Mouse (Mus musculus): ENCODE data around the gene Bad. TPM values are rescaled to one million over a fixed set of nuclear protein-coding genes. Genes with fewer than 3 reads are reported as not detected.

Bad gene
- polyA plus RNA-seq, 1 experiment from 2014 or later, result 61.7 TPM

DNA sequence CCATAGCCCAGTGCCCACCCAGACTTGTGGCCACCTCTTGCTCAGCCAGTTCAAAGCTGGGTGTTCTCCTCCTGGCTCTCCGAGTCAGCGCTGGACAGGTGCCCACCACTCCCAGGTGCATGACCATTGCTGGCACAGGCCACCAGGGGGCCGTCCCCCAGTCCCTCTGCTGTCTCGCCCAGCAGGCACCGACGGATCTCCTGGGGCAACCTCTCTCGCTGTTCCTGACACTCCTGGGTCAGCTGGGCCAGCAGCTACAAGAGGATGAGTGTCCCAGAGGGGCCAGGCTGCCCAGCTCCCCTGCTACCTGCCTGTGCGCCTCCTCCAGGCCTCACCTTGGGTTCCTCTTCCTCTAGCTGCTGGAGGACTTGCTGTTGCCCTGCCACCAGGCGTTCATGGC, 12.4 kb downstream of the Bad start:
- H3K9ac ChIP-seq (ENCODE audit: low read depth, low read length), result no peak overlapping the region
- H3K27me3 ChIP-seq (ENCODE audit: control insufficient read depth, insufficient read depth, low read length), result no peaks in the 10 kb centered on the region; the same call in 1 of the 2 replicates
- 54% methylated on average over 9 of the region's 9 CpGs for whole genome bisulfite sequencing
- H3K4me1 ChIP-seq (replicated peaks; ENCODE audit: control insufficient read depth, insufficient read depth, low read length), result peaks cover 12% of the 10 kb centered on the region; the same call in 1 of the 2 replicates
- H3K9me3 ChIP-seq (ENCODE audit: control insufficient read depth, low read length), result no peaks in the 10 kb centered on the region
- 0 out of 2 replicates have a peak, but pooled peaks cover 2% of the 10 kb centered on the region for H3K36me3 ChIP-seq (ENCODE audit: control insufficient read depth, insufficient read depth, low read length)
- no peak overlapping the region for H3K4me3 ChIP-seq (ENCODE audit: low read depth, low read length)
- H3K4me2 ChIP-seq (replicated peaks; ENCODE audit: low read depth, low read length), result no peak overlapping the region
- no peak for ATAC-seq (ENCODE audit: low FRiP score)
- H3K27ac ChIP-seq (ENCODE audit: low read depth, low read length), result no peak overlapping the region
- DNase-seq (ENCODE audit: low spot score), result no peak

DNA sequence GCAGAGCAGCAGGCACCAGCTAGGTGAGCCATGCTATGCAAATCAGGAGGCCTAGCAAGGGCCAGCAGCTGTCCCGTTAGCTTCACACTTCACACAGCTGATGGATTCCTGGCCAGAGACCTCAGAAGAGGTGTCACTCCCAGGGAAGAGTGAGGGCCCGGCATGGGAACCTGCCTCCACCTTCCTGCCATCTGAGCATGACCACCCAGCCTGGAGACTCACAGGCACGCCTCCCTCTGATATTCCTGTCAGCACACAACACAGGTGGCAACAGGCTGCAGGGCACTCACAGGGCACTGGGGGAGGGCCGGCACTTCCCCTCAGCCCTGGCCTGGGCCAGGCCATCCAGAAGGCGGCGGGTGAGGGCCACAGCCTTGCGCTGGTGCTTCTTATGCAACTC, 13.8 kb downstream of the Bad start:
- Histone ChIP-seq H3K4me3 (ENCODE audit: low read depth, low read length) (no peak overlapping the region), H3K9me3 (ENCODE audit: control insufficient read depth, low read length) (no peaks in the 10 kb centered on the region), H3K4me2 (replicated peaks; ENCODE audit: low read depth, low read length) (no peak overlapping the region), H3K4me1 (replicated peaks; ENCODE audit: control insufficient read depth, insufficient read depth, low read length) (0 out of 2 replicates have a peak, but pooled peaks cover 6% of the 10 kb centered on the region), H3K27ac (ENCODE audit: low read depth, low read length) (no peak overlapping the region), H3K36me3 (ENCODE audit: control insufficient read depth, insufficient read depth, low read length) (0 out of 2 replicates have a peak, but pooled peaks cover 2% of the 10 kb centered on the region), H3K27me3 (ENCODE audit: control insufficient read depth, insufficient read depth, low read length) (no peaks in the 10 kb centered on the region; the same call in 1 of the 2 replicates), H3K9ac (ENCODE audit: low read depth, low read length) (no peak overlapping the region)
- no peak for DNase-seq (ENCODE audit: low spot score)
- ATAC-seq (ENCODE audit: low FRiP score), result no peak
- WGBS, result 83% methylated on average over 7 of the region's 7 CpGs

DNA sequence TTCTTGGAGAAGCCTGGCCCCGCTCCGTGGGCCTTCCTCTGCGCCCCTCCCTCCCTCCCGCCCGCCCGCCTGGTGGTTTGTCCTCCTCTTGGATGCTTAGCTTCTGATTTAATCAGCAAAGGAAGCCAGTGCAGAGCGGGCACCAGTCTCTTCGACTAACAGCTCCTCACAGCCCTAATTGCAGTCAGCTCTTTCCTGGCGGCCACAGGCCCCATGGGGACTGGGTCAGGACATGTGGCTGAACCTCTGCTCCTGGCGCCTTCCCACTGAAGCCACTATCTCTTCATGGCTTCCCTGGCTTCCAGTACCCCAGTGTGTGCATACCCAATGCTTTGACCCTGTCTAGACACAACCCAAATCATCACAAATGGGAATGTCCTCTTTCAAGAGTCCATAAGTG, 14.8 kb downstream of the Bad start:
- ATAC-seq (ENCODE audit: low FRiP score), result no peak
- 0 out of 2 replicates have a peak, but pooled peaks cover 2% of the 10 kb centered on the region for H3K36me3 ChIP-seq (ENCODE audit: control insufficient read depth, insufficient read depth, low read length)

DNA sequence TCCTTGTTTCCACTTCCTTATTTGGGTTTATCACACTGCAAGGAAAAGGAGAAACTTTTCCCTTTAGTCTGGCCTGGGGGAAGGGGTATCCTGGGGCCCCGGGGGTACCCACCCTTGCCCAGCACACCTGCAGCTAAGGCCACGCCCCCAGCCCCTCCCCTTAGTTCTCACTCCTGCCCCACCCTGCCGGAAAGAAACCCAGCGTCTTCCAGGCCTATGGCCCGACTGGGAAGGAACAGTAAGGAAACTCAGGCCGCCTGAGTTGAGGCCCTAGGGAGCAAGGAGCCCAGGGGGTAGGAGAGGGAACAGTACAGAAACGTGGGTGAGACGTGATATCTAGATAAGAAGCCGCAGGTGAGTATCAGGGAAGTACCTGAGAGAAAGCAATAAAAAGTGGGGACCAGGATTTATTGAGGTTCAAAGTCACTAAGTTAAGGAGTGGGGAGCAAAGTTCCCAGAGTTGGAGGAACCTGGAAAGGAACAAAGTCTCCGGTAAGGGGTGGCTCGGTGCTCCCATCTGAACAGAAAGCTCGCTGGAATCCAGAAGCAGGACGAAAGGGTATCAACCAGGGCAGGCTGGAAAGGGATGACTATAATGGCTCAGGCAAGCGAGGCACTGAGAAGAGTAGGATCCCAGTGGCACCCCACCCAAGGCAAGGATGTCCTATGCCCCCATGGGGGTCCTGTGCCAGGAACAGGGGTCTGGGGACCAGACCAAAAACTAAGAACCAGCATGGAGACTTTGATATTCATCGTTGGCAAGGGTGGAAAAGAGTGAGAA, 27.0 kb downstream of the Bad start:
- ATAC-seq (ENCODE audit: low FRiP score), result no peak
- H3K4me3 ChIP-seq (ENCODE audit: low read depth, low read length), result peak overlapping the region; percentile 38; the same call in 1 of the 2 replicates
- H3K36me3 ChIP-seq (ENCODE audit: control insufficient read depth, insufficient read depth, low read length), result no peaks in the 10 kb centered on the region
- WGBS, result 10% methylated on average over 15 of the region's 15 CpGs
- peaks cover 8% of the 10 kb centered on the region for H3K27me3 ChIP-seq (ENCODE audit: control insufficient read depth, insufficient read depth, low read length)
- peak overlapping the region; percentile 54 for H3K4me2 ChIP-seq (replicated peaks; ENCODE audit: low read depth, low read length)
- H3K27ac ChIP-seq (ENCODE audit: low read depth, low read length), result no peak overlapping the region
- H3K4me1 ChIP-seq (replicated peaks; ENCODE audit: control insufficient read depth, insufficient read depth, low read length), result peaks cover 5% of the 10 kb centered on the region
- no peak overlapping the region for H3K9ac ChIP-seq (ENCODE audit: low read depth, low read length)
- DNase-seq (ENCODE audit: low spot score), result no peak
- H3K9me3 ChIP-seq (ENCODE audit: control insufficient read depth, low read length), result no peaks in the 10 kb centered on the region

More for the DNA sequence above, 14.8 kb downstream of the Bad start:
- 0 out of 2 replicates have a peak, but pooled peaks cover 6% of the 10 kb centered on the region for H3K4me1 ChIP-seq (replicated peaks; ENCODE audit: control insufficient read depth, insufficient read depth, low read length)
- H3K9me3 ChIP-seq (ENCODE audit: control insufficient read depth, low read length), result no peaks in the 10 kb centered on the region
- H3K4me3 ChIP-seq (ENCODE audit: low read depth, low read length), result no peak overlapping the region
- no peak overlapping the region for H3K4me2 ChIP-seq (replicated peaks; ENCODE audit: low read depth, low read length)
- no peak overlapping the region for H3K27ac ChIP-seq (ENCODE audit: low read depth, low read length)
- no peak for DNase-seq (ENCODE audit: low spot score)
- 69% methylated on average over 10 of the region's 10 CpGs for WGBS
- H3K9ac ChIP-seq (ENCODE audit: low read depth, low read length), result no peak overlapping the region
- H3K27me3 ChIP-seq (ENCODE audit: control insufficient read depth, insufficient read depth, low read length), result no peaks in the 10 kb centered on the region; the same call in 1 of the 2 replicates

DNA sequence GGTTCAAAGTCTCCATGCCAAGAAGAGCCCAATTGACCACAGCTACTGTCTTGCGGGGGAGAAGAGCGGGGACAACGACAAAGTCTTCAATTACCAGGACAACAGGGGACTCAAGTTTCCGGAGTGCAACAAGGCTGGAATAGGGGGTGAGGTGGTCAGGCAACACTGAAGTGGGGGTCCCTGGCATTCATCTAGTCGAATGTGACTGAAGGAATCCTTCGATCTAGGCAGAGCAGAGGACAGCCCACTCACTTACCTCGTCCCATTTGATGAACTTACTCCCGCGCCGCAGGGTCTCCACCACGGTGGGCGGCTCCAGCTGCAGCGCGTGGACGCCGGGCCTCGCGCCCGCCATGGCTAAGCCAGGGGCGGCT, 27.6 kb downstream of the Bad start:
- Histone ChIP-seq H3K36me3 (ENCODE audit: control insufficient read depth, insufficient read depth, low read length) (no peaks in the 10 kb centered on the region), H3K9me3 (ENCODE audit: control insufficient read depth, low read length) (no peaks in the 10 kb centered on the region), H3K4me2 (replicated peaks; ENCODE audit: low read depth, low read length) (peak overlapping the region; percentile 54), H3K4me3 (ENCODE audit: low read depth, low read length) (peak overlapping the region; percentile 38), H3K4me1 (replicated peaks; ENCODE audit: control insufficient read depth, insufficient read depth, low read length) (peaks cover 5% of the 10 kb centered on the region), H3K9ac (ENCODE audit: low read depth, low read length) (peak overlapping the region; percentile 61; the same call in 1 of the 2 replicates), H3K27ac (ENCODE audit: low read depth, low read length) (no peak overlapping the region), H3K27me3 (ENCODE audit: control insufficient read depth, insufficient read depth, low read length) (peaks cover 8% of the 10 kb centered on the region)
- ATAC-seq (ENCODE audit: low FRiP score), result no peak
- DNase-seq (ENCODE audit: low spot score), result no peak
- WGBS, result under 1% methylated on average over 18 of the region's 20 CpGs

DNA sequence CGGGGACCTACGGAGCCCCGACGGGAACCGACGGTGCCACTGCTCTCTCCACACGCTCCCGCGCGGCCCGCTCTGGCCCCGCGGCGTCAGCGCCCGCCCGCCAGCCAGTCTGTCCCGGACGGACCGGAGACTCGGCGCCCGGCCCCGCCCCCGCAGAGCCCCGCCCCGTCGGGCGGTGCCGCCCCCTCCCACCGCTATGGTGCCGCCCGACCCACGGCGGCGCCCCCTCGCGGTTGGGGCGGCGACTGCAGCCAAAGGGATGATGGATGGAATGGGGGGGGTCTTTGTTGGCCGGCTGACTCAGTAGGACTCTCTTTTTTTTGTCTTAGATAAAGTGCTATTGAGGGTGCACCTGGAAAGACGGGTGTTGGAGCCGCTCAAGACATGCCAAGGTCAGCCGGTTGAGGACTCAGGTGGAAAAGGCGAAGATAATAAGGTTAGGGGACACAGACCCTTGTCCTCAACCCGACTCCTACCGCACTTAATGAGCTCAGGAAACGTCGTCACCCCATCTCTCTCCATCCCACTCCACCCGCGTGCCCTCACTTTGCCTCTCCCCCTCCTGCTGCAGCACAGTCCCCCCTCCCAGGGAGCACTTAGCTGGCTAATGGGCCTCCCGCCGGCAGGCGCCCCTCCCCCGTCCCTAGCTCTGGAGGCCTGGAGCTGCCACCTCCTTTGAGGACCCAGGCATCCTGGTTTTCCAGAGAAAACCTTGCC, 28.2 kb downstream of the Bad start:
- no peaks in the 10 kb centered on the region for H3K9me3 ChIP-seq (ENCODE audit: control insufficient read depth, low read length)
- H3K27me3 ChIP-seq (ENCODE audit: control insufficient read depth, insufficient read depth, low read length), result peaks cover 8% of the 10 kb centered on the region
- no peak overlapping the region for H3K27ac ChIP-seq (ENCODE audit: low read depth, low read length)
- WGBS, result under 1% methylated on average over 38 of the region's 55 CpGs
- H3K4me1 ChIP-seq (replicated peaks; ENCODE audit: control insufficient read depth, insufficient read depth, low read length), result peaks cover 5% of the 10 kb centered on the region
- peak overlapping the region; percentile 54 for H3K4me2 ChIP-seq (replicated peaks; ENCODE audit: low read depth, low read length)
- H3K9ac ChIP-seq (ENCODE audit: low read depth, low read length), result peak overlapping the region; percentile 61; the same call in 1 of the 2 replicates
- peak overlapping the region; percentile 38 for H3K4me3 ChIP-seq (ENCODE audit: low read depth, low read length)
- ATAC-seq (ENCODE audit: low FRiP score) (peak; percentile 20; the same call in 1 of the 2 replicates), DNase-seq (ENCODE audit: low spot score) (peak; percentile 77)
- H3K36me3 ChIP-seq (ENCODE audit: control insufficient read depth, insufficient read depth, low read length), result no peaks in the 10 kb centered on the region

DNA sequence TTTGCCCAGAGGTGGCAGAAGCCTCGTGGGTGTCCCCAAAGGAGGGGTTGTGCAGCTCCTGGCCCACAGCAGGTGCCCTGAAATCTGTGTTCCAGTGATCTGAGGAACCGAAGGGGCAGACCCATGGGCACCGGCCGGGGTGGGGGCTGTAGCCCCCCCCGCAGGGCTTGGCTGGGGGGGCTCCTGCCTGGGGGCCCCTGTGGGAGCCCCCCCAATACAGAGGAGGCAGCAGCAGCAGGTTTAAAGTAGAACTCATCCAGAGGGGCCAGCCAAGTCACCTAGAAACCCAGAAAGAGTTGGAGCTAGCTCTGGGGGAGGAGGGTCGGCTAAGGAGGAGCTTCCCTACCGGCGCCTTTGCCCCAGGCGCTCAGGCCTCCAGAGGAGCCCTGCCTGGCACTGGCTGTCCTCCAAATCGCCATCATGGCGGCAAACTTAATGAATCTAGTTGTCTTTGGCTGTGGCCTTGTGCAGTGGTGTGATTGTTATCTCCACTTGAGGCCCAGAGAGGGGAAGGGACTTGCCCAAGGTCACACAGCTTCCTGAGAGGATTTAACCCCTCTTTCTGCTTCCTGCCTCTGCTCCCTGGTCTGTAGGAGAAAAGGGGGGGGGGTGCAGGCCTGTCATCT, 28.9 kb downstream of the Bad start:
- 22% methylated on average over 9 of the region's 11 CpGs for WGBS
- no peak for ATAC-seq (ENCODE audit: low FRiP score)
- no peak overlapping the region for H3K27ac ChIP-seq (ENCODE audit: low read depth, low read length)
- peaks cover 5% of the 10 kb centered on the region for H3K4me1 ChIP-seq (replicated peaks; ENCODE audit: control insufficient read depth, insufficient read depth, low read length)
- H3K9ac ChIP-seq (ENCODE audit: low read depth, low read length), result no peak overlapping the region
- no peak overlapping the region for H3K4me3 ChIP-seq (ENCODE audit: low read depth, low read length)
- DNase-seq (ENCODE audit: low spot score), result no peak
- H3K36me3 ChIP-seq (ENCODE audit: control insufficient read depth, insufficient read depth, low read length), result no peaks in the 10 kb centered on the region
- no peak overlapping the region for H3K4me2 ChIP-seq (replicated peaks; ENCODE audit: low read depth, low read length)
- H3K9me3 ChIP-seq (ENCODE audit: control insufficient read depth, low read length), result no peaks in the 10 kb centered on the region
- H3K27me3 ChIP-seq (ENCODE audit: control insufficient read depth, insufficient read depth, low read length), result peaks cover 8% of the 10 kb centered on the region

DNA sequence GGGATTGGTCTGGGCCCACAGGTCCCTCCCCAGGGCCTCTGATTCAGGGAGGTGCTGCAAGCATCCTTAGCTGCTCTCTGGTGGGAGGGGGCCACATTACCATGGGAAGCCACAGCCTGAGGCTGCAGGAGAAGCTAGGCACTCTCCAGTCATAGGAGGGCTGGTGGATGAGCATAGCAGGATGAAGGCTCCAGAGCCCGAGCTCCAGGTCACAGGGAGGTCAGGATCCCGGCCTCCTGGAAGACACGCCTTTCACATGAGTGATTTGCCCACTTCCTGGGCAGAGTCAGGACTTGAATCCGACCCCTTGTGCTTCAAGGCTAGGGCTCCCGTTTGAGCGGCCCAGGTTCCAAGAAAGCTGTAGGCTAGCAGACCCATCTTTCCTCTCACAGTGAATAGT, 30.0 kb downstream of the Bad start:
- Histone ChIP-seq H3K4me3 (ENCODE audit: low read depth, low read length) (no peak overlapping the region), H3K36me3 (ENCODE audit: control insufficient read depth, insufficient read depth, low read length) (no peaks in the 10 kb centered on the region), H3K9me3 (ENCODE audit: control insufficient read depth, low read length) (no peaks in the 10 kb centered on the region), H3K27me3 (ENCODE audit: control insufficient read depth, insufficient read depth, low read length) (peaks cover 8% of the 10 kb centered on the region), H3K4me1 (replicated peaks; ENCODE audit: control insufficient read depth, insufficient read depth, low read length) (peaks cover 5% of the 10 kb centered on the region), H3K9ac (ENCODE audit: low read depth, low read length) (no peak overlapping the region), H3K4me2 (replicated peaks; ENCODE audit: low read depth, low read length) (no peak overlapping the region), H3K27ac (ENCODE audit: low read depth, low read length) (no peak overlapping the region)
- DNase-seq (ENCODE audit: low spot score) (no peak), ATAC-seq (ENCODE audit: low FRiP score) (no peak)
- 29% methylated on average over 6 of the region's 6 CpGs for WGBS

Data from hindbrain, embryonic 11.5 days (tissue).